Mouse (Mus musculus) neural tube, embryonic 13.5 days (tissue): Measurements from ENCODE around the gene Klkb1. TPM values are rescaled to one million over a fixed set of nuclear protein-coding genes. Genes with fewer than 3 reads are reported as not detected.

Experiments
- ATAC-seq: fragments of 200-750 bp; cut with Nextera tagmentation; 2 replicates; pipeline ENCODE4 v1.8.0; 2017; ENCODE audit warnings: low read depth, mild to moderate bottlenecking, moderate TSS enrichment, moderate library complexity
- H3K27ac ChIP-seq: fragments of 300-500 bp; sonication (generic); replicated peaks from 2 replicates; pipeline ENCODE4 v1.5.1; 2015; ENCODE audit warnings: moderate library complexity, mild to moderate bottlenecking, inconsistent platforms
- H3K27me3 ChIP-seq: fragments of 300-500 bp; sonication (generic); 2 replicates; pipeline ENCODE4 v1.6.1; 2015; ENCODE audit warnings: mild to moderate bottlenecking, inconsistent platforms
- H3K36me3 ChIP-seq: fragments of 300-500 bp; sonication (generic); 2 replicates; pipeline ENCODE4 v1.6.1; 2015; ENCODE audit warnings: mild to moderate bottlenecking, inconsistent platforms
- H3K4me1 ChIP-seq: fragments of 300-500 bp; sonication (generic); replicated peaks from 2 replicates; pipeline ENCODE4 v1.6.1; 2015; ENCODE audit warnings: inconsistent platforms
- H3K4me2 ChIP-seq: fragments of 300-500 bp; sonication (generic); 2 replicates; pipeline ENCODE4 v1.6.1; 2015; ENCODE audit warnings: inconsistent platforms, mild to moderate bottlenecking, moderate library complexity
- H3K4me3 ChIP-seq: fragments of 300-500 bp; sonication (generic); 2 replicates; pipeline ENCODE4 v1.5.1; 2015; ENCODE audit warnings: mild to moderate bottlenecking, inconsistent platforms
- H3K9ac ChIP-seq: fragments of 300-500 bp; sonication (generic); 2 replicates; pipeline ENCODE4 v1.6.1; 2015; ENCODE audit warnings: moderate library complexity, mild to moderate bottlenecking, inconsistent platforms
- H3K9me3 ChIP-seq: fragments of 300-500 bp; sonication (generic); 2 replicates; pipeline ENCODE4 v1.6.1; 2016; ENCODE audit warnings: inconsistent platforms
- WGBS: fragments of 180-500 bp; shearing (Covaris S2); methylation state at CpG from one replicate; pipeline ENCODE4 v1.1.7; 2015; 5-methylcytosine and 5-hydroxymethylcytosine counted together
- polyA plus RNA-seq: library from polyadenylated mRNA; unstranded; fragments of >200 nt; fragmentation: Nextera tagmentation; extraction: Ambion mirVana; gene quantifications from 2 replicates; pipeline ENCODE4 v1.2.1, GENCODE M21; 2015

Klkb1 gene
- polyA plus RNA-seq, 1 experiment from 2014 or later, result not detected

DNA sequence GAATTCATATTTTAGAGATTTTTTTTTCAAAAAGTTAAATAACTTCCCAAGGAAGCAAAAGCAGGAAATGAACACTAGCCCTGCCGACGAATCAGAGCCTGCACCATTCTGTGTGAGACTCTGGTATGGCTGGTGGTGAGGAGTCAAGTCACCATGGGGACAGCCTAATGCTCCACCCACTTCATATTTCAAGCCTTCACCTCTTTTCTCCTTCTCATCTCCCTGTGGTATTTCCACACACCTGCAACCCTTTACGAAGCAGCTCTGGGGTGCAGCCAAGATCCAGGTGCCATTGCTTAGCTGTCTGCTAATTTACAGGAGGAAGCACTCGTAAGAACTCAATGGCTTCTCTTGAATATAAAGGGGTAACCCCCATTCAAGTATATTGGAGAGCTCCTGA, 16.3 kb upstream of the Klkb1 start:
- Histone ChIP-seq H3K27ac (no peak overlapping the region), H3K9ac (no peak overlapping the region), H3K4me2 (no peak overlapping the region), H3K4me3 (no peak overlapping the region), H3K36me3 (no peaks in the 10 kb centered on the region), H3K4me1 (no peaks in the 10 kb centered on the region), H3K27me3 (no peaks in the 10 kb centered on the region), H3K9me3 (no peaks in the 10 kb centered on the region)
- ATAC-seq, result no peak
- WGBS, result 90% methylated on average over 4 of the region's 4 CpGs

DNA sequence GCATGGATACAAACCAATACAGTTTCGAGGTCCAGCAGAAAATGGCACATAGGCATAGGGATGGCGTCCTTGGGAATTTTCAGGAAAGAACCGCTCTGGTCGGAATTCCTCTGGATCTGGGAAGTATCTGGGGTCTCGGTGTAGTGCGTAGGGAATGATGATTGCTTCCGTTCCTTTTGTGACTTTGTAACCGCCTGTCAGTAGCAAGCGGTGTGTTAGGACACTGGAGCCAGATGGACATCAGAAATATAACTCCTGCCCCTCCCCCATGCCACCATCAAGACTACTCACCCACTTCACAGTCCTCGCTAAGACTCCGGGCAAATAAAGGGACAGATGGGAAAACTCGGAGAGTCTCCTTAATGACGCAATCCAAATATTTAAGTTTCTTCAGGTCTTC, 13.7 kb upstream of the Klkb1 start, which contains the start of gene Gm45753:
TSS of gene Gm45753 (minus strand) at position 101 of the 400 bp plus-strand sequence.
- H3K36me3 ChIP-seq, result no peaks in the 10 kb centered on the region
- 92% methylated on average over 13 of the region's 13 CpGs for WGBS
- no peaks in the 10 kb centered on the region for H3K27me3 ChIP-seq
- H3K4me3 ChIP-seq, result no peak within 1 kb of the TSS
- no peak within 1 kb of the TSS for H3K27ac ChIP-seq
- no peaks in the 10 kb centered on the region for H3K9me3 ChIP-seq
- no peak within 1 kb of the TSS for H3K4me2 ChIP-seq
- ATAC-seq, result no peak
- no peaks in the 10 kb centered on the region for H3K4me1 ChIP-seq
- H3K9ac ChIP-seq, result no peak within 1 kb of the TSS

DNA sequence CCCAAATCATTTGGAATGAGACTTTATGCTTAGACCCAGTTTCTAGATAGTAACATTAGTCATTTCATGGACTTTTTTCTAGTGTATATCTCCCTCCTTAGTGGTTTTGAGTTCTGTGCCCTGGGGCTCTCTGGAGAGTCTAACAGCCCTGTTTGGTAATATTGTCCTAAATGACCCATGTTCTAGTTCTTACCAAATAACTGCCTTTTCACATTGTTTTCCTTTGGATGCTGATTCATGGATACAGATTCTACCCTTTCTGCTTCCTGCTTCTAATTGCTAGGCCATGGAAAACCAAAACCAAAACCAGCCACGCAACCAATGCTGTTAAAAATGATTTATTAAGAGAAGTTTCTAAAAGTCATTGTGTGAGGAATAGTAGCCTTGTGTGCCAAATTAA, 10.8 kb upstream of the Klkb1 start:
- H3K9ac ChIP-seq, result no peak overlapping the region
- no peak overlapping the region for H3K4me3 ChIP-seq
- WGBS, result 65% methylated on average over 1 of the region's 1 CpGs
- no peaks in the 10 kb centered on the region for H3K36me3 ChIP-seq
- H3K9me3 ChIP-seq, result no peaks in the 10 kb centered on the region
- no peak overlapping the region for H3K4me2 ChIP-seq
- no peaks in the 10 kb centered on the region for H3K4me1 ChIP-seq
- H3K27ac ChIP-seq, result no peak overlapping the region
- no peaks in the 10 kb centered on the region for H3K27me3 ChIP-seq
- ATAC-seq, result no peak

DNA sequence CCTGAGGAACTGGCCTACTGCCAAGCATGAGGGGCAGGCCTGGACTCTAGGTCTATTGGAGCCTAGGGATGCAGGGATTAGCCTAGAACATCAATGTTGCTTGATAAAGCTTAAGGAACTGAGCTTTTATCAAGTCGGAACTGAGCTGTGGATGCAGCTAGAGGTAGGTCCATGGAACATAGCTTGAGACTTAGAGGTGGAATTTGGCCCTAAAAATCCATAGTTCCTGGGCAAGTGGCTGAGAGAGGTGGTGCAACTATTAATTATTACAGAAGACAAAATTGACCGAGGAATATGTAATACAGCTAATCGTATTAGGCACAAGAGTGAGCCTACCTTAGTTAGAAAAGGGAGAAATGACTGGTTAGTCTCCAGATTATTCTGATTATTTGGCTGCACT, 9.7 kb upstream of the Klkb1 start:
- WGBS, result 89% methylated on average over 3 of the region's 3 CpGs
- no peak overlapping the region for H3K27ac ChIP-seq
- ATAC-seq, result no peak

DNA sequence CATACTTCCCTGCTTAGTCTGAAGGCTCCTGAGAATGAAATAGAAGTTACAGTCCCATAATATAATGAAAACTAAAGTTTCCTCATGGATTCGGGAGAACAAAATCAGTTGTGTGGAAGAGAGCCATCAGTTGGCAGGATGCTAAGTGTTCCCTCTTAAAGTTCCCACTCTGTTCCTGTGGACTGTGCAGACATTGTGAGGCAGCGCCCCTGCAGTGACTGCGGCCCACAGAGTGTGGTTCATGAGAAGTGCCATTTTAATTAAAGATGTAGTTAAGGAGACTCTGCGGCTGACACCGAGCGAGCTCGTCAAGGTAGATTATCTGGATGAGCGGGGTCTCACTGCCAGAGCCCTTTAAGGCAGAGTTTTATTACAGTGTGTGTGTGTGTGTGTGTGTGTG, 7.7 kb upstream of the Klkb1 start:
- no peak for ATAC-seq
- Histone ChIP-seq H3K36me3 (no peaks in the 10 kb centered on the region), H3K9me3 (no peaks in the 10 kb centered on the region), H3K27ac (no peak overlapping the region), H3K4me3 (no peak overlapping the region), H3K4me2 (no peak overlapping the region), H3K9ac (no peak overlapping the region), H3K27me3 (no peaks in the 10 kb centered on the region), H3K4me1 (no peaks in the 10 kb centered on the region)
- WGBS, result 51% methylated on average over 8 of the region's 8 CpGs

More for the DNA sequence above, 9.7 kb upstream of the Klkb1 start:
- H3K36me3 ChIP-seq, result no peaks in the 10 kb centered on the region
- no peaks in the 10 kb centered on the region for H3K27me3 ChIP-seq
- no peak overlapping the region for H3K4me3 ChIP-seq
- H3K9ac ChIP-seq, result no peak overlapping the region
- no peaks in the 10 kb centered on the region for H3K9me3 ChIP-seq
- no peak overlapping the region for H3K4me2 ChIP-seq
- no peaks in the 10 kb centered on the region for H3K4me1 ChIP-seq

DNA sequence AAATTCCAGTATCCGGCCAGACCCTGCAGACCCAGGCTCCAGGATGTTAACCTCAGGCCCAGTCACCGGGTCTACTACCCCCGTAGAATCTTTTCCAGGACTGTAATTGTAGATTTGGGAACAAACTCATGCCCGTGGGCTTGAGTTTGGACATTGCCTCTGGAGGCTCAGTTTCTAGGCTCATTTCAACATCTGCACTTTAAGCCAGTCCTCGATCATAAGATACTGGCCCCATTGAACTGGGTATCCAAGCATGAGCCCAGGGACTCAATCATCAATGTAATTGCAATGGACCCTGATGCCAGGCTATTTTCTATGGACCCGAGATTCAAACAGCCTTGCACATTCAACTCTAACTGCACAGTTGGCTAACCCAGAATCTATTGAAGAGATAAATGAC, 617 bp upstream of the Klkb1 start:
- ATAC-seq, result no peak
- 96% methylated on average over 6 of the region's 6 CpGs for WGBS
- no peaks in the 10 kb centered on the region for H3K9me3 ChIP-seq

DNA sequence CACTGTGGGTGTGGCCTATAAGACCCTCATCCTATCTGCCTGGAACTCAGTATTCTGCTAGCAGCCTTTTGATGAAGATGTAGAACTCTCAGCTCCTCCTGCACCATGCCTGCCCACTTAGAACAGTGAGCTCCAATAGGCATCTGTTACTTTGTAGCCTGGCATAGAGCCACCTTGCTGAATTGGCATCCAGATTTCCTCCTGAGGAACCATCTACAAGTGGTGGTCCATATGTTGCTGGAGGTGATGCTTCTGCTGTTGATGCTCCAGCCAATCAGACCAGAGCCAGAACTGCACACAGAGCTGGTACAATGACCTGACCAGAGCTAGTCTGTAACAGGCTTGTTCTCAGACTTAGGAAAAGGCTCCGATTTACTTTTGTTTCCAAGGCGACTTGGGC, 2.9 kb downstream of the Klkb1 start:
- Histone ChIP-seq H3K36me3 (no peaks in the 10 kb centered on the region), H3K9ac (no peak overlapping the region), H3K27me3 (no peaks in the 10 kb centered on the region), H3K4me3 (no peak overlapping the region), H3K27ac (no peak overlapping the region), H3K4me1 (no peaks in the 10 kb centered on the region), H3K4me2 (no peak overlapping the region), H3K9me3 (no peaks in the 10 kb centered on the region)
- no peak for ATAC-seq
- 88% methylated on average over 2 of the region's 2 CpGs for WGBS

More for the DNA sequence above, 617 bp upstream of the Klkb1 start:
- no peaks in the 10 kb centered on the region for H3K36me3 ChIP-seq
- H3K4me2 ChIP-seq, result no peak overlapping the region
- no peak overlapping the region for H3K4me3 ChIP-seq
- H3K27me3 ChIP-seq, result no peaks in the 10 kb centered on the region
- H3K9ac ChIP-seq, result no peak overlapping the region
- no peak overlapping the region for H3K27ac ChIP-seq
- H3K4me1 ChIP-seq, result no peaks in the 10 kb centered on the region

DNA sequence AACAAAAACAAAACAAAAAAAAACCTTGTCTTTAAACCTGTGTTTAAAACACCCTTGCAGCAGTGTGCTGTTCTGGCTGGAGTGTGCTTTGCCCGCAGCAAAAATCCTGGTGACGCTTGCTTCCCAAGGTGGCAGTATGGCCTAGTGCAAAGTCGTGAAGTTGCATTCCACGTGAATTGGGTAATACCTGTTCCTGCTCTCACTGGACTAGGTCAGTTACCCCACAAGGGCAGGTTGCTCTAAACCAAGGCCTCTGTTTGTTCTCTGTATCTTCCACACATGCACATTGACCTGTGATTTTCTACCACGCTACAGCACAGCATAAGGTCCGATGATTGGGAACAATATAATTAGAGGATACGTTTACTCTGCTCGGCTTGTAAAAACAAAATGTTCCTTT, 13.0 kb downstream of the Klkb1 start:
- Histone ChIP-seq H3K4me1 (no peaks in the 10 kb centered on the region), H3K9me3 (no peaks in the 10 kb centered on the region), H3K27me3 (no peaks in the 10 kb centered on the region), H3K9ac (no peak overlapping the region), H3K36me3 (no peaks in the 10 kb centered on the region), H3K4me2 (no peak overlapping the region), H3K4me3 (no peak overlapping the region), H3K27ac (no peak overlapping the region)
- no peak for ATAC-seq
- 84% methylated on average over 8 of the region's 8 CpGs for WGBS

DNA sequence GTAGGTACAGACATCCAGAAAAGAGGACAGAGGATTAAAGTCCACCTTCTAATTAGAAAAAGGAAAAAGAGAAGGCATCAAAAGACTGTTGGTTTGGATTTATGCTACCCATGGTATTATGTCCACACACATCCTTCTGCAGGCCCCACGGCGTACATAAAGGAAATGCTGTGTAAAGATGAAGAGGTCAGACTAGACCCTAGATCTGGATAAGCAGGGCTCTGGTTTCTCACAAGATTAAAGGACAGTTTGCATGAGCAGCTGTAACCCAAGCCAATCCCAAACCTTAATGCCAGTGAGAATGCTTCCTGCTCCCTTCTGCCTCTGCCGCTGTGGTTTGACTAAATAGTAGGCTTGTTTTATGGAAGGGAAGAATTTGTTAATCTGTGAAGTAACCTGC, 17.2 kb downstream of the Klkb1 start:
- Histone ChIP-seq H3K27ac (no peak overlapping the region), H3K4me3 (no peak overlapping the region), H3K4me2 (no peak overlapping the region), H3K27me3 (no peaks in the 10 kb centered on the region), H3K4me1 (no peaks in the 10 kb centered on the region), H3K36me3 (no peaks in the 10 kb centered on the region), H3K9me3 (no peaks in the 10 kb centered on the region), H3K9ac (no peak overlapping the region)
- 82% methylated on average over 3 of the region's 3 CpGs for WGBS
- ATAC-seq, result no peak

DNA sequence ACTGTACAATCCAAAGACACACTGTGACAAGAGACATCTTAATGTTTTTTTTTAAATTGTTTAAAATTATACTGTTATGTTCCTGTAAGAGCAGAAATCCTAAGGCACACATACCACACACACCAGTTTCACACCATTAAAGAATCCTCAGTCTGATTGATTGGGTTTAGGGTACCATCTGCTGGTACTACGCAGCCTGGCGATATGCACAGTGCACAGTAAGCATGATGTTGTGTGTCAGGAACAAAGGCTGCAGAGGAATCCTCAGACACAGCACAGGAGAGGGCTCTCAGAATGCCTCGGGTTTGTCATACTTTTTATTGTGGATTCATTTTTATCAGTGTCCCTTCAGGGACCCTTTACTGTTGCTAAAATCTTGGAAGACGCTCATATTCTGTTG, 20.3 kb downstream of the Klkb1 start:
- H3K9ac ChIP-seq, result no peak overlapping the region
- 78% methylated on average over 4 of the region's 4 CpGs for WGBS
- ATAC-seq, result no peak

DNA sequence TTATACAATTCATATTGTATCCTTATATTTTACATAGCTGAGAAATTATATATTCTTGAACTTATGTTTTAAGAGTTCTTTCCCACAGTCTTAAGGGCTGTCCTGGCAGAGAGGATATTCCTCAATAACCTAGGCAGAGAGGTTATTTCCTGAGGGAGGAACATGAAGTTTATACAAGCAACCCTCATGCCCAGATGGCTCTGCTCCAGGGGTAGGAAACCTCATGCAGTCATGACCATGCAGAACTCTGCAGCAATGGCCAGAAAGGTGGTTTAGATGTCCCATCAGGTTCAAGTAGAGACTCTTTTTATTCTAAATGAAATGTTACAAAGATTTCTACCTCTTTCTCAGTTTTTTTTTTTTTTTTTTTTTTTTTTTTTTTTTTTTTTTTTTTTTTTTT, 25.6 kb downstream of the Klkb1 start:
- H3K4me1 ChIP-seq, result no peaks in the 10 kb centered on the region
- no peak overlapping the region for H3K27ac ChIP-seq
- H3K4me2 ChIP-seq, result no peak overlapping the region
- H3K9ac ChIP-seq, result no peak overlapping the region
- H3K4me3 ChIP-seq, result no peak overlapping the region
- no peaks in the 10 kb centered on the region for H3K27me3 ChIP-seq
- no peak for ATAC-seq
- H3K36me3 ChIP-seq, result no peaks in the 10 kb centered on the region
- H3K9me3 ChIP-seq, result no peaks in the 10 kb centered on the region

More for the DNA sequence above, 20.3 kb downstream of the Klkb1 start:
- no peaks in the 10 kb centered on the region for H3K9me3 ChIP-seq
- H3K4me1 ChIP-seq, result no peaks in the 10 kb centered on the region
- H3K4me2 ChIP-seq, result no peak overlapping the region
- H3K36me3 ChIP-seq, result no peaks in the 10 kb centered on the region
- no peak overlapping the region for H3K27ac ChIP-seq
- no peaks in the 10 kb centered on the region for H3K27me3 ChIP-seq
- H3K4me3 ChIP-seq, result no peak overlapping the region

DNA sequence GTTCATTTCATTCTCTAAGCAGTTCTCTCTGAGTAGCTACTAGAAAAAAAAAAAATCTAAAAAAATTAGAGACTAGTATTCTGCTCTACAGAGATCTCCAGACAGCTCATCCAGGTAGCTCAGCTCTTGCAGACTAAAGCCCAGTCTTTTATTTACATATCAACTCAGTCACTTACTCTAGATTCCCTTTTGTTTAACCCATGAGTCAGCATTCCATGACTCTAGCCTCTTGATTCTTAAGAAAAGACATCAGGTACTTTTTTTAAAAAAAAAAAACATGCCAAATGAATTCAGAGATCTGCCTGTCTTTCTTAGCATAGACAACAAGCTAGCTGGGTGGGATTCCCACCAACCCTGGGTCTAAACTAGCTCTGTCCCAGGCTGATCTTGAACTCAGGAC, 26.2 kb downstream of the Klkb1 start:
- Histone ChIP-seq H3K9me3 (no peaks in the 10 kb centered on the region), H3K27ac (no peak overlapping the region), H3K4me3 (no peak overlapping the region), H3K4me1 (no peaks in the 10 kb centered on the region), H3K4me2 (no peak overlapping the region), H3K9ac (no peak overlapping the region), H3K36me3 (no peaks in the 10 kb centered on the region), H3K27me3 (no peaks in the 10 kb centered on the region)
- no peak for ATAC-seq

DNA sequence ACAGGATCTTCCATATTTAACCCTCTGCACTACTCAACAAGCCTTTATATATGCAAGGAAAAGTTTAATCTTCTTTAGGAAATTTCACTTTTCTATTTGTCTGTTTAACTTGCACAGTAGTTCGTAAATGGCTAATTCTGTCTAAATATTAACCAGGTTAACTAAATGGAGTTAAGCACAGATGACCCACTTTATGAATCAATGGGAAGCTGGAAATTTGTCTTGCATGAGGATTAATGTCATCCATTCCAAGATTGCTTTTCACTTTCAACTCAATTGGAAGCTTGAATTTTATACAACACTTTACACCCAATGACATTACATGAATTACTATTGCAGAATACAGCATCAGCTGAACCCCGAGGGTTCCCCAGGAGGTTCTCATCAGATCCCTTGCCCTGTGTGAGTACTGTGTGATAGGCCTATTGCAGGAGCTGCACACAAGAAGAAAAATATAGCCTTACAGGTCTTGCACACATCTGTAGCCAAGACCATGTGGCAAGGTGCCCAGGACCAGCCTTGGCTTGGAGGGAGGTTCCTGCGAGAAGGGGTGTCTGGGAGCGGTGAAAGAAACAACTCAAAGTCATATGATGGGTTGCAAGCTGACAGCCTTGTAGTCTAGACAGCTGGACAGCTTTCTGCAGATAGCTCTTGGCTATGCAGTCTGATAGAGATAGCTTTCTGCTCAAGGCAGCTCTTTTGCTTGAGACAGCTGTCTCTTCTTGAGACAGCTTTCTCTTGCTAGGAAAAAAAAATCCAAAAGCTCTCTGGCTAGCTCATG, 26.9 kb downstream of the Klkb1 start:
- Histone ChIP-seq H3K9ac (no peak overlapping the region), H3K36me3 (no peaks in the 10 kb centered on the region), H3K9me3 (no peaks in the 10 kb centered on the region), H3K4me1 (no peaks in the 10 kb centered on the region), H3K27ac (no peak overlapping the region), H3K4me2 (no peak overlapping the region), H3K27me3 (no peaks in the 10 kb centered on the region), H3K4me3 (no peak overlapping the region)
- 86% methylated on average over 4 of the region's 4 CpGs for WGBS
- no peak for ATAC-seq
